Mouse (Mus musculus) liver, embryonic 16.5 days (tissue): ENCODE data around the gene Git1. TPM values are rescaled to one million over a fixed set of nuclear protein-coding genes. Genes with fewer than 3 reads are reported as not detected.

Experiments used
- ATAC-seq: fragments of 200-750 bp; cut with Nextera tagmentation; 2 replicates; pipeline ENCODE4 v1.8.0; 2017; ENCODE audit warnings: low read depth, mild to moderate bottlenecking, moderate number of reproducible peaks, moderate library complexity
- H3K27ac ChIP-seq: fragments of 300-500 bp; sonication (generic); 2 replicates; pipeline ENCODE4 v1.5.1; 2014; ENCODE audit warnings: mild to moderate bottlenecking, low read length
- H3K27me3 ChIP-seq: fragments of 300-500 bp; sonication (generic); 2 replicates; pipeline ENCODE4 v1.6.1; 2014; ENCODE audit warnings: low read depth, low read length, mixed read lengths; ENCODE audit not compliant: control insufficient read depth, insufficient read depth
- H3K36me3 ChIP-seq: fragments of 300-500 bp; sonication (generic); 2 replicates; pipeline ENCODE4 v1.6.1; 2014; ENCODE audit warnings: mild to moderate bottlenecking; ENCODE audit not compliant: control insufficient read depth, insufficient read depth
- H3K4me1 ChIP-seq: fragments of 300-500 bp; sonication (generic); 2 replicates; pipeline ENCODE4 v1.6.1; 2014; ENCODE audit warnings: low read depth, low read length, mixed read lengths; ENCODE audit not compliant: control insufficient read depth
- H3K4me2 ChIP-seq: fragments of 300-500 bp; sonication (generic); 2 replicates; pipeline ENCODE4 v1.6.1; 2014; ENCODE audit warnings: low read depth, low read length, mixed read lengths
- H3K4me3 ChIP-seq: fragments of 300-500 bp; sonication (generic); 2 replicates; pipeline ENCODE4 v1.5.1; 2014; ENCODE audit warnings: low read depth, mild to moderate bottlenecking, low read length
- H3K9ac ChIP-seq: fragments of 300-500 bp; sonication (generic); 2 replicates; pipeline ENCODE4 v1.6.1; 2014; ENCODE audit warnings: low read depth, low read length
- H3K9me3 ChIP-seq: fragments of 300-500 bp; sonication (generic); replicated peaks from 2 replicates; pipeline ENCODE4 v1.6.1; 2016; ENCODE audit warnings: low read length; ENCODE audit not compliant: control insufficient read depth
- WGBS: fragments of 180-500 bp; shearing (Covaris S2); extraction: QIAGEN DNeasy Blood & Tissue Kit; methylation state at CpG from one replicate; pipeline ENCODE4 v1.1.7; 2014; ENCODE audit not compliant: insufficient replicate concordance; 5-methylcytosine and 5-hydroxymethylcytosine counted together
- polyA plus RNA-seq: library from polyadenylated mRNA; unstranded; fragments of >200 nt; fragmentation: Nextera tagmentation; extraction: Ambion mirVana; gene quantifications from 2 replicates; pipeline ENCODE4 v1.2.1, GENCODE M21; 2015

Git1 gene
- polyA plus RNA-seq, 1 experiment from 2014 or later, result 1.5 TPM

DNA sequence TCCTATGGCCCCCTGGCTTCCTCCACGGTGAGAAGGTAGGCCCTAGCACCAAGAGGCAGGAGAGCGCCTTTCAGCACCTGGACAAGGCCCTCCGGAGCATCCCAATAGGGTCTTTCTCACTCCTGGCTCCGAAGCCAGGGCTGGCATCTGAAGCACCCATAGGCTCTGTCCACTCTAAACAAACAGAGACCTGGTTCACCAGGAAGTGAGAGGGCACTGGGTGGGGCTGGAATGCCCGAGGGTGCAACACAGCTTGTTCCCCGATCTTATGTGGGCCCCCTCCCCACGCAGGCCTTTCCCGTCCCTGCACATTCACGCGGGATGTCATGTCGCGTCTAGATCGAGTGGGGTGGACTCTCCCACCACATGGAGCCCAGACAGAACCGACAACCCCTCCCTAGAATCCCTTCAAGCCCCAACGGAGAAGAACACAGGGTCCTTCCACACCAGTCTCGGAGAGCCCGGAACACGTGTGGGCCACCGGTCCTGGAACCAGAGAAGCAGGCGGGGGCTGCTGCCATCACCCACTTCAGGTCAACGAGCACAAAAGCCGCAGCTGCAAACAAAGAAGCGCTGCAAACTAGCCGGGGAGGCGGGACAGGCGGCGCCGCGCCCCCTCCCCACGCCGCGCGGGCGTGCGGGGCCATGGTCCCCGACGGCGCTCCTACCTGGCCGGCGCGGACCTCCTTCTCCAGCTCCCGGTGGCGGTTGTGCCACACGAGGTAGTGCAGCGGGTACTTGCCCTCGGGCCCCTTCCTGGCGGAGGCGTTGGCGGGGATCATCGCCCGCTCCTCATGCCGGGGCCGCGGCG lies 4.4 kb upstream of the Git1 start:
- Histone ChIP-seq H3K27ac (no peak overlapping the region), H3K4me2 (peak overlapping the region; percentile 94), H3K27me3 (peaks cover 33% of the 10 kb centered on the region), H3K36me3 (no peaks in the 10 kb centered on the region), H3K9me3 (no peaks in the 10 kb centered on the region), H3K4me1 (peaks cover 32% of the 10 kb centered on the region), H3K9ac (peak overlapping the region; percentile 59), H3K4me3 (peak overlapping the region; percentile 70)
- no peak for ATAC-seq
- WGBS, result 5% methylated on average over 51 of the region's 55 CpGs

- H3K9me3 ChIP-seq, result no peaks in the 10 kb centered on the region
- peaks cover 33% of the 10 kb centered on the region for H3K27me3 ChIP-seq
- H3K9ac ChIP-seq, result peak within 1 kb of the TSS; percentile 59
- no peak for ATAC-seq
- H3K36me3 ChIP-seq, result no peaks in the 10 kb centered on the region
- peaks cover 39% of the 10 kb centered on the region for H3K4me1 ChIP-seq
- H3K4me3 ChIP-seq, result peak within 1 kb of the TSS; percentile 70
- H3K4me2 ChIP-seq, result peak within 1 kb of the TSS; percentile 94
- H3K27ac ChIP-seq, result no peak within 1 kb of the TSS
- under 1% methylated on average over 31 of the region's 87 CpGs for WGBS
Measured at GRCm38 (mm10) chr11:77489591-77490235, 3.6 kb upstream of the Git1 start, which contains the start of gene Ankrd13b. Gene Ankrd13b, minus strand, starts transcription at chr11:77489678.

GRCm38 (mm10) chr11:77490451-77490850 lies 2.9 kb upstream of the Git1 start:
- Histone ChIP-seq H3K9me3 (no peaks in the 10 kb centered on the region), H3K27ac (no peak overlapping the region), H3K4me1 (peaks cover 47% of the 10 kb centered on the region)

GRCm38 (mm10) chr11:77491123-77491501 lies 2.2 kb upstream of the Git1 start:
- peaks cover 50% of the 10 kb centered on the region for H3K4me1 ChIP-seq
- H3K4me3 ChIP-seq, result peak overlapping the region; percentile 84
- no peak overlapping the region for H3K27ac ChIP-seq
- peaks cover 33% of the 10 kb centered on the region for H3K27me3 ChIP-seq
- WGBS, result under 1% methylated on average over 13 of the region's 13 CpGs
- no peaks in the 10 kb centered on the region for H3K9me3 ChIP-seq
- H3K9ac ChIP-seq, result no peak overlapping the region; the same call in 1 of the 2 replicates
- H3K36me3 ChIP-seq, result no peaks in the 10 kb centered on the region
- peak; percentile 30 for ATAC-seq
- peak overlapping the region; percentile 97 for H3K4me2 ChIP-seq

More at GRCm38 (mm10) chr11:77490451-77490850, 2.9 kb upstream of the Git1 start:
- Histone ChIP-seq H3K27me3 (peaks cover 33% of the 10 kb centered on the region), H3K36me3 (no peaks in the 10 kb centered on the region), H3K4me3 (no peak overlapping the region), H3K9ac (no peak overlapping the region), H3K4me2 (no peak overlapping the region)
- WGBS, result 61% methylated on average over 6 of the region's 6 CpGs
- no peak for ATAC-seq

DNA sequence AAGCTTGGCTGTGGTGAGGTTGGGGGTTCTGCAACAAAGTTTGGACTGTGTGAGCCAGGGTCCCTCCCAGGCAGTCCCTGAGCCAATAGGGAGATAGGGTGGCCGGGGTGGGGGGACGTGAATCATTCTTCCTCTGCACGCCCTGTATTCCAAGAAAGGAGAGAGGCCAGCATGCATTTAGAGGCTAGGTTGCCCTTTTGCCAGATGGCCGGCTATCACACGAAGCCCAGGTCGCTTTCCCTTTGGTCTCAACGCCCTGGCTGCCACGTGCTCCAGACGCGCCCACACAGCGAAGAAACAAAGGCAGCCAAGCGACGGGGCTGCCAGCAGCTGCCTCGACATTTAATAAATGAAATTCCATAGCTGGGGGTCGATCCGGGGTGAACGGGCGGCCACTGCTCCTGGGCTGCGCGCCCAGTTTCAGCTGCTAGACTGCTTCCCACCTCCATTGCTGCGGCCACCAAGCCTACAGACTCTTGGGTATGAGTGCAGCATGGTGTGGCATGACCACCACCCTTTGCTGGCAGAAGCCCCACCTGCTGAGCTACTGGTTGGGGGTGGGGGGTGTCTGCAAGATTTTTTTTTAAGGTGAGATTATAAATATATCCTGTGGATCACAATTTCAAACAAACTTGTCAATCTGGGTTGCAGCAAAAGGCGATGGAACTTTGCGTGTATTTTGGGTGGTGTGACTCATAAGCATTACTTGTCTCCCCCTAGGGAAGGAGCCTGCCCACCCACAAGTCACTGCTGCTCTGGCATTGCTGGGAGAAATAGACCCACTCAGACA lies 1.7 kb upstream of the Git1 start:
- peaks cover 50% of the 10 kb centered on the region for H3K4me1 ChIP-seq
- no peaks in the 10 kb centered on the region for H3K9me3 ChIP-seq
- whole genome bisulfite sequencing, result under 1% methylated on average over 23 of the region's 23 CpGs
- H3K36me3 ChIP-seq, result no peaks in the 10 kb centered on the region
- H3K27me3 ChIP-seq, result peaks cover 33% of the 10 kb centered on the region
- ATAC-seq, result no peak
- peak overlapping the region; percentile 70 for H3K9ac ChIP-seq
- peak overlapping the region; percentile 15; the same call in 1 of the 2 replicates for H3K27ac ChIP-seq
- H3K4me2 ChIP-seq, result peak overlapping the region; percentile 97
- H3K4me3 ChIP-seq, result peak overlapping the region; percentile 84

GRCm38 (mm10) chr11:77492311-77492871 lies 971 bp upstream of the Git1 start:
- H3K4me2 ChIP-seq, result peak overlapping the region; percentile 97
- H3K9me3 ChIP-seq, result no peaks in the 10 kb centered on the region
- peaks cover 57% of the 10 kb centered on the region for H3K4me1 ChIP-seq
- peak overlapping the region; percentile 84 for H3K4me3 ChIP-seq
- no peaks in the 10 kb centered on the region for H3K36me3 ChIP-seq
- peak overlapping the region; percentile 62 for H3K27ac ChIP-seq
- WGBS, result under 1% methylated on average over 18 of the region's 18 CpGs
- peaks cover 33% of the 10 kb centered on the region for H3K27me3 ChIP-seq
- no peak for ATAC-seq
- H3K9ac ChIP-seq, result peak overlapping the region; percentile 70

GRCm38 (mm10) chr11:77492911-77493332 lies 440 bp upstream of the Git1 start:
- under 1% methylated on average over 28 of the region's 32 CpGs for WGBS
- Histone ChIP-seq H3K4me1 (peaks cover 62% of the 10 kb centered on the region), H3K27me3 (peaks cover 33% of the 10 kb centered on the region), H3K4me2 (peak overlapping the region; percentile 97), H3K9me3 (no peaks in the 10 kb centered on the region), H3K36me3 (no peaks in the 10 kb centered on the region), H3K27ac (peak overlapping the region; percentile 62), H3K9ac (peak overlapping the region; percentile 87), H3K4me3 (peak overlapping the region; percentile 84)
- ATAC-seq, result peak; percentile 89

GRCm38 (mm10) chr11:77494344-77494676 lies 948 bp downstream of the Git1 start:
- Histone ChIP-seq H3K9ac (peak overlapping the region; percentile 87; the same call in 1 of the 2 replicates), H3K4me1 (peaks cover 59% of the 10 kb centered on the region), H3K9me3 (no peaks in the 10 kb centered on the region), H3K4me3 (peak overlapping the region; percentile 84), H3K4me2 (peak overlapping the region; percentile 93), H3K27ac (peak overlapping the region; percentile 73), H3K27me3 (peaks cover 21% of the 10 kb centered on the region), H3K36me3 (no peaks in the 10 kb centered on the region)
- no peak for ATAC-seq
- WGBS, result 16% methylated on average over 4 of the region's 4 CpGs
